Mouse (Mus musculus): Measurements from ENCODE around the gene Krt42.

DNA sequence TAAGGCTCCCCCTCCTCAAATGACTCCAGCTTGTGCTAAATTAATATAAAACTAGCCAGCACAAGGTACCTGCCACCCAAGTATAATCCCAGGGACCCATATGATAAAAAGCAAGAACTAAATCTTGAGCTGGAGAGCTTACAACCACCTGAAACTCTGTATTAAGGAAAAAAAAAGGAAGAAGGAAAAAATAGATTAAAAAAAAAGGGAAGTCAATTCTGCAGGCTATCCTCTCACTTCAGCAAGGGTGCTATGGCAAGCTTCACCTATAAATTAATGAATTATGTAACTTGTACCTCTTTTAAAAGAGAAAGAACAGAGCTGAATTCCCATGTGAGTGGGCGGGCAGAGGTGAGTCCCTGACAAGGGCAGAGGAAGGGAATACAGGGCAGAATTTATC is 42.0 kb upstream of the Krt42 start:
- no peak for TF ChIP-seq POLR2A (IDR thresholded peaks at IDR 0.05; ENCODE audit: insufficient read depth, low read depth, low read length)
- TF ChIP-seq CTCF (IDR thresholded peaks at IDR 0.05; ENCODE audit: insufficient read depth, low read depth, low read length), result no peak

Data from olfactory bulb, adult 2 months (tissue).